Mouse (Mus musculus) left cerebral cortex, postnatal 25 days (tissue): ENCODE measurements around the gene Unc5c. TPM values are rescaled to one million over a fixed set of nuclear protein-coding genes. Genes with fewer than 3 reads are reported as not detected.

Source experiments
- DNase-seq, 2 experiments: peaks; one replicate each; pipeline ENCODE4 v3.0.0; 2022; ENCODE audit warnings: low spot score in 2 of 2, mixed read lengths in 1 of 2
- intact Hi-C: fragments of 180-260 bp; cut with DNase I; formaldehyde crosslinking; loops from one replicate; pipeline ENCODE4 v1.15.1; 2025
- total RNA-seq, 2 experiments: library from RNA; stranded (reverse); gene quantifications; 2 replicates each; pipeline ENCODE4 v1.2.3; 2021

Gene Unc5c
- total RNA-seq, 2 experiments from 2014 or later, result 31.0 to 36.2 TPM

- intact Hi-C loops, result no loop called here
Measured at GRCm38 (mm10) chr3:141660065-141661062, 195.3 kb downstream of the Unc5c start.

GRCm38 (mm10) chr3:141689113-141689512 is 224.1 kb downstream of the Unc5c start:
- peak in 1 of 2 experiments; percentile 15 for DNase-seq
- intact Hi-C loops, result no loop called here

More at GRCm38 (mm10) chr3:141660065-141661062, 195.3 kb downstream of the Unc5c start:
- DNase-seq, result no peak

GRCm38 (mm10) chr3:141690676-141691075 is 225.7 kb downstream of the Unc5c start:
- no peak for DNase-seq
- intact Hi-C loops, result no loop called here

GRCm38 (mm10) chr3:141691418-141691817 is 226.4 kb downstream of the Unc5c start:
- no peak for DNase-seq
- intact Hi-C loops, result no loop called here

- no peak for DNase-seq
- intact Hi-C loops, result no loop called here
Measured at GRCm38 (mm10) chr3:141691846-141692245, 226.8 kb downstream of the Unc5c start.

- intact Hi-C loops, result no loop called here
- DNase-seq, result no peak
Measured at GRCm38 (mm10) chr3:141699177-141699576, 234.2 kb downstream of the Unc5c start.

GRCm38 (mm10) chr3:141701381-141701909 is 236.4 kb downstream of the Unc5c start:
- intact Hi-C loops, result no loop called here
- no peak for DNase-seq

- intact Hi-C loops, result no loop called here
- no peak for DNase-seq
Measured at GRCm38 (mm10) chr3:141711601-141712000, 246.6 kb downstream of the Unc5c start.

GRCm38 (mm10) chr3:141716371-141716770 is 251.4 kb downstream of the Unc5c start:
- intact Hi-C loops, result no loop called here
- DNase-seq, result no peak

GRCm38 (mm10) chr3:141719050-141719449 is 254.0 kb downstream of the Unc5c start:
- DNase-seq, result no peak
- intact Hi-C loops, result no loop called here

GRCm38 (mm10) chr3:141724499-141724898 is 259.5 kb downstream of the Unc5c start:
- intact Hi-C loops, result no loop called here
- DNase-seq, result no peak

- intact Hi-C loops, result no loop called here
- DNase-seq, result no peak
Measured at GRCm38 (mm10) chr3:141725432-141725831, 260.4 kb downstream of the Unc5c start.

- no peak for DNase-seq
- intact Hi-C loops, result no loop called here
Measured at GRCm38 (mm10) chr3:141733844-141734243, 268.8 kb downstream of the Unc5c start.

GRCm38 (mm10) chr3:141735285-141735684 is 270.3 kb downstream of the Unc5c start:
- intact Hi-C loops, result no loop called here
- peak in 1 of 2 experiments; percentile 42 for DNase-seq

- no peak for DNase-seq
- intact Hi-C loops, result no loop called here
Measured at GRCm38 (mm10) chr3:141745322-141745721, 280.3 kb downstream of the Unc5c start.

- intact Hi-C loops, result no loop called here
- no peak for DNase-seq
Measured at GRCm38 (mm10) chr3:141748694-141749381, 283.8 kb downstream of the Unc5c start.

GRCm38 (mm10) chr3:141752172-141752571 is 287.2 kb downstream of the Unc5c start:
- no peak for DNase-seq
- intact Hi-C loops, result no loop called here

- intact Hi-C loops, result no loop called here
- no peak for DNase-seq
Measured at GRCm38 (mm10) chr3:141757259-141757658, 292.2 kb downstream of the Unc5c start.

- intact Hi-C loops, result no loop called here
- DNase-seq, result no peak
Measured at GRCm38 (mm10) chr3:141778411-141778919, 313.4 kb downstream of the Unc5c start.

- intact Hi-C loops, result no loop called here
Measured at GRCm38 (mm10) chr3:141779186-141779585, 314.2 kb downstream of the Unc5c start.

More at GRCm38 (mm10) chr3:141779186-141779585, 314.2 kb downstream of the Unc5c start:
- no peak for DNase-seq
